Mouse (Mus musculus) left cerebral cortex, postnatal 10 days (tissue): ENCODE results near the gene Htt. TPM values are rescaled to one million over a fixed set of nuclear protein-coding genes. Genes with fewer than 3 reads are reported as not detected.
"Not testable (repeated sequence)": the region's sequence is repeated elsewhere in the genome, so short reads cannot be mapped to it uniquely, and the experiment has no call there.

Source experiments
- DNase-seq, 2 experiments: peaks; one replicate each; pipeline ENCODE4 v3.0.0; 2021 to 2022; ENCODE audit warnings: low spot score in 2 of 2, mixed read lengths in 1 of 2; ENCODE audit errors: extremely low spot score in 1 of 2
- intact Hi-C: fragments of 180-260 bp; cut with DNase I; formaldehyde crosslinking; loops from one replicate; pipeline ENCODE4 v1.15.1; 2025
- total RNA-seq, 2 experiments: library from RNA; stranded (reverse); gene quantifications; 2 replicates each; pipeline ENCODE4 v1.2.3; 2021

The Htt gene
- total RNA-seq, 2 experiments from 2014 or later, result 66.8 to 70.7 TPM

GRCm38 (mm10) chr5:34880307-34880706 lies 118.8 kb downstream of the Htt start:
- intact Hi-C loops, DNase-seq: not testable (repeated sequence)

GRCm38 (mm10) chr5:34881023-34881422 lies 119.5 kb downstream of the Htt start:
- no peak for DNase-seq
- intact Hi-C loops, result no loop called here

GRCm38 (mm10) chr5:34885250-34885649 lies 123.7 kb downstream of the Htt start:
- intact Hi-C loops, result no loop called here
- DNase-seq, result no peak

- intact Hi-C loops, result no loop called here
- DNase-seq, result no peak
Measured at GRCm38 (mm10) chr5:34889252-34889651, 127.7 kb downstream of the Htt start.

- DNase-seq, result no peak
- intact Hi-C loops, result loop anchor here (5.0 kb wide), 1 partner anchor 45 kb away; no protein-coding TSS in a partner anchor
Measured at GRCm38 (mm10) chr5:34896697-34897453, 135.3 kb downstream of the Htt start.

- no peak for DNase-seq
- intact Hi-C loops, result loop anchor here (5.0 kb wide), 1 partner anchor 48 kb away; no protein-coding TSS in a partner anchor
Measured at GRCm38 (mm10) chr5:34899787-34900469, 138.4 kb downstream of the Htt start.

GRCm38 (mm10) chr5:34902371-34902770 lies 140.8 kb downstream of the Htt start:
- intact Hi-C loops, result no loop called here
- no peak for DNase-seq

- peak in 1 of 2 experiments; percentile 81 for DNase-seq
- intact Hi-C loops, result no loop called here
Measured at GRCm38 (mm10) chr5:34902811-34903385, 141.4 kb downstream of the Htt start.

GRCm38 (mm10) chr5:34904412-34904811 lies 142.9 kb downstream of the Htt start:
- intact Hi-C loops, result no loop called here
- no peak for DNase-seq

- no peak for DNase-seq
- intact Hi-C loops, result no loop called here
Measured at GRCm38 (mm10) chr5:34907230-34907629, 145.7 kb downstream of the Htt start.

- DNase-seq, result no peak
- intact Hi-C loops, result no loop called here
Measured at GRCm38 (mm10) chr5:34907910-34908725, 146.6 kb downstream of the Htt start, which contains the start of gene Msantd1. Msantd1 (plus strand) TSS chr5:34908012.

- DNase-seq, result peak in 1 of 2 experiments; percentile 47
- intact Hi-C loops, result no loop called here
Measured at GRCm38 (mm10) chr5:34908726-34909633, 147.4 kb downstream of the Htt start.

- intact Hi-C loops, result loop anchor here (10.0 kb wide), 1 partner anchor 435 kb away; no protein-coding TSS in a partner anchor
Measured at GRCm38 (mm10) chr5:34909634-34910503, 148.3 kb downstream of the Htt start.

GRCm38 (mm10) chr5:34910504-34910815 lies 148.9 kb downstream of the Htt start:
- no peak for DNase-seq
- intact Hi-C loops, result loop anchor here (10.0 kb wide), 1 partner anchor 434 kb away; no protein-coding TSS in a partner anchor

More at GRCm38 (mm10) chr5:34909634-34910503, 148.3 kb downstream of the Htt start:
- no peak for DNase-seq

- intact Hi-C loops, result loop anchor here (2.0 to 10.0 kb wide), 2 partner anchors 127 to 429 kb away; no protein-coding TSS in a partner anchor
- DNase-seq, result peak; percentile 81 to 85
Measured at GRCm38 (mm10) chr5:34915801-34916200, 154.3 kb downstream of the Htt start.

GRCm38 (mm10) chr5:34917234-34917655 lies 155.7 kb downstream of the Htt start:
- DNase-seq, result peak; percentile 39 to 52

GRCm38 (mm10) chr5:34918785-34919184 lies 157.2 kb downstream of the Htt start:
- intact Hi-C loops, result loop anchor here (10.0 kb wide), 1 partner anchor 426 kb away; no protein-coding TSS in a partner anchor
- no peak for DNase-seq

More at GRCm38 (mm10) chr5:34917234-34917655, 155.7 kb downstream of the Htt start:
- intact Hi-C loops, result loop anchor here (2.0 to 10.0 kb wide), 2 partner anchors 126 to 428 kb away; no protein-coding TSS in a partner anchor
